Mouse (Mus musculus) heart, postnatal 0 days (tissue): Measurements from ENCODE around the gene S1pr1. TPM values are rescaled to one million over a fixed set of nuclear protein-coding genes. Genes with fewer than 3 reads are reported as not detected.

ENCODE experiments used
- ATAC-seq: fragments of 200-750 bp; cut with Nextera tagmentation; 2 replicates; pipeline ENCODE4 v1.8.0; 2017; ENCODE audit warnings: low read depth, moderate number of reproducible peaks, moderate library complexity; ENCODE audit not compliant: insufficient read depth
- DNase-seq: peaks from one replicate; pipeline ENCODE4 v3.0.0-alpha.2; 2016; ENCODE audit warnings: low spot score
- H3K27ac ChIP-seq: fragments of 300-500 bp; sonication (generic); 2 replicates; pipeline ENCODE4 v1.5.1; 2014; ENCODE audit warnings: low read depth, mild to moderate bottlenecking
- H3K27me3 ChIP-seq: fragments of 300-500 bp; sonication (generic); 2 replicates; pipeline ENCODE4 v1.6.1; 2014; ENCODE audit warnings: low read length, mixed read lengths; ENCODE audit not compliant: control insufficient read depth, insufficient read depth
- H3K36me3 ChIP-seq: fragments of 300-500 bp; sonication (generic); replicated peaks from 2 replicates; pipeline ENCODE4 v1.6.1; 2014; ENCODE audit warnings: low read length, mixed read lengths; ENCODE audit not compliant: control insufficient read depth, insufficient read depth
- H3K4me1 ChIP-seq: fragments of 300-500 bp; sonication (generic); 2 replicates; pipeline ENCODE4 v1.6.1; 2014; ENCODE audit warnings: antibody characterized with exemption; ENCODE audit not compliant: control insufficient read depth, insufficient read depth
- H3K4me2 ChIP-seq: fragments of 300-500 bp; sonication (generic); 2 replicates; pipeline ENCODE4 v1.6.1; 2014; ENCODE audit warnings: low read depth, mild to moderate bottlenecking, low read length, moderate library complexity
- H3K4me3 ChIP-seq: fragments of 300-500 bp; sonication (generic); 2 replicates; pipeline ENCODE4 v1.5.1; 2014; ENCODE audit warnings: low read depth, low read length
- H3K9ac ChIP-seq: fragments of 300-500 bp; sonication (generic); replicated peaks from 2 replicates; pipeline ENCODE4 v1.6.1; 2014; ENCODE audit warnings: low read depth, low read length, mixed read lengths
- H3K9me3 ChIP-seq: fragments of 300-500 bp; sonication (generic); replicated peaks from 2 replicates; pipeline ENCODE4 v1.6.1; 2016; ENCODE audit warnings: low read length; ENCODE audit not compliant: control insufficient read depth
- CTCF ChIP-seq: IDR thresholded peaks from 2 replicates; pipeline ENCODE4 v1.5.1; 2016; ENCODE audit warnings: antibody characterized with exemption, control low read depth, low read depth
- EP300 ChIP-seq: IDR thresholded peaks from 2 replicates; pipeline ENCODE4 v1.6.1; 2016; ENCODE audit warnings: antibody characterized with exemption, low read depth
- WGBS: fragments of 180-500 bp; shearing (Covaris S2); extraction: QIAGEN DNeasy Blood & Tissue Kit; methylation state at CpG from one replicate; pipeline ENCODE4 v1.1.7; 2014; 5-methylcytosine and 5-hydroxymethylcytosine counted together
- polyA plus RNA-seq: library from polyadenylated mRNA; unstranded; fragments of >200 nt; fragmentation: Nextera tagmentation; extraction: Ambion mirVana; gene quantifications from 2 replicates; pipeline ENCODE4 v1.2.1, GENCODE M21; 2015
- total RNA-seq: library from RNA; depleted of rRNA; stranded (reverse); fragments of >200 nt; gene quantifications from 2 replicates; pipeline ENCODE4 v1.2.3, GENCODE M21; 2014; ENCODE audit warnings: low replicate concordance

S1pr1 gene
- total and polyA plus RNA-seq, 2 experiments from 2014 or later = 74.6 to 160 TPM

- Histone ChIP-seq H3K4me3 (peak overlapping the region; percentile 80), H3K9ac (peak overlapping the region; percentile 50), H3K27me3 (no peaks in the 10 kb centered on the region), H3K4me1 (peaks cover 30% of the 10 kb centered on the region; the same call in 1 of the 2 replicates), H3K36me3 (peaks cover 29% of the 10 kb centered on the region), H3K27ac (peak overlapping the region; percentile 97), H3K4me2 (peak overlapping the region; percentile 73), H3K9me3 (no peaks in the 10 kb centered on the region)
- WGBS = 59% methylated on average over 27 of the region's 27 CpGs
- ATAC-seq (no peak), DNase-seq (no peak)
- TF ChIP-seq EP300 (no peak), CTCF (no peak; the same call in 1 of the 2 replicates)
These were observed 2.7 kb downstream of the S1pr1 start for GRCm38 (mm10) chr3:115711924-115712807.

GRCm38 (mm10) chr3:115711393-115711792 lies 3.5 kb downstream of the S1pr1 start:
- 46% methylated on average over 3 of the region's 3 CpGs for WGBS
- H3K4me3 ChIP-seq = peak overlapping the region; percentile 80
- no peak for DNase-seq
- ATAC-seq = no peak
- no peaks in the 10 kb centered on the region for H3K9me3 ChIP-seq
- H3K27me3 ChIP-seq = no peaks in the 10 kb centered on the region
- TF ChIP-seq CTCF (no peak), EP300 (peak; percentile 67; the same call in 1 of the 2 replicates)
- peak overlapping the region; percentile 97 for H3K27ac ChIP-seq
- peak overlapping the region; percentile 50 for H3K9ac ChIP-seq
- H3K4me2 ChIP-seq = peak overlapping the region; percentile 73
- H3K36me3 ChIP-seq = peaks cover 34% of the 10 kb centered on the region
- H3K4me1 ChIP-seq = peaks cover 24% of the 10 kb centered on the region; the same call in 1 of the 2 replicates

DNA sequence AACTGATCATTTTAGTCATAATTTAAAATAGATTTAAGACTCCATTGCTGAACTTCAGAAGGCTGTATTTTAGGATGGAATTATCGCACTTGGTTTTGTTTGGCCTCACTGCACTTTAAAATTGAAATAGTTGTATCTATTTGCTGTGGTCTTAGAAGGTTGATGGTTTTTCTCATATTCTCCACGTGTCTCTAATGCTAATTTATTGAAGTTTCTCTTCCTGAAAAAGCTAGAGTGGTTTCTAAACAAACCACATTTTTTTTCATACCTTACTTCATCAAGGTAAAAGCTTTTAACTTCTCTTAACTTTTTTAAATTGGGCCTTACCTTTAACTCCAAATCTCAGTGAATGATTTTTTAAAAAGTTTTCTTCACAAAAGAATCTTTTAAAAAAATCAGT lies 4.8 kb downstream of the S1pr1 start:
- H3K4me3 ChIP-seq = 0 out of 2 replicates have a peak overlapping the region, but pooled peaks have one; percentile 4
- no peak for DNase-seq
- H3K4me1 ChIP-seq = peaks cover 19% of the 10 kb centered on the region; the same call in 1 of the 2 replicates
- peak overlapping the region; percentile 73 for H3K27ac ChIP-seq
- 0 out of 2 replicates have a peak overlapping the region, but pooled peaks have one; percentile 23 for H3K9ac ChIP-seq
- no peak for TF ChIP-seq CTCF
- no peaks in the 10 kb centered on the region for H3K9me3 ChIP-seq
- H3K36me3 ChIP-seq = peaks cover 41% of the 10 kb centered on the region
- H3K27me3 ChIP-seq = no peaks in the 10 kb centered on the region
- no peak for ATAC-seq
- peak overlapping the region; percentile 44 for H3K4me2 ChIP-seq
- WGBS = 73% methylated on average over 2 of the region's 2 CpGs

- ATAC-seq = peak; percentile 66
- H3K4me3 ChIP-seq = no peak overlapping the region
- peaks cover 41% of the 10 kb centered on the region for H3K36me3 ChIP-seq
- H3K9ac ChIP-seq = peak overlapping the region; percentile 23; the same call in 1 of the 2 replicates
- H3K27me3 ChIP-seq = no peaks in the 10 kb centered on the region
- TF ChIP-seq EP300 (peak; percentile 95; the same call in 1 of the 2 replicates), CTCF (no peak)
- DNase-seq = peak; percentile 75
- WGBS = 54% methylated on average over 6 of the region's 6 CpGs
- peaks cover 19% of the 10 kb centered on the region; the same call in 1 of the 2 replicates for H3K4me1 ChIP-seq
- H3K4me2 ChIP-seq = peak overlapping the region; percentile 44
- peak overlapping the region; percentile 73 for H3K27ac ChIP-seq
- no peaks in the 10 kb centered on the region for H3K9me3 ChIP-seq
These were observed 5.7 kb downstream of the S1pr1 start for GRCm38 (mm10) chr3:115709118-115709574.

GRCm38 (mm10) chr3:115706736-115707135 lies 8.1 kb downstream of the S1pr1 start:
- Histone ChIP-seq H3K27ac (no peak overlapping the region), H3K4me3 (no peak overlapping the region), H3K9me3 (no peaks in the 10 kb centered on the region), H3K4me1 (0 out of 2 replicates have a peak, but pooled peaks cover 11% of the 10 kb centered on the region), H3K9ac (no peak overlapping the region), H3K27me3 (no peaks in the 10 kb centered on the region), H3K4me2 (no peak overlapping the region), H3K36me3 (peaks cover 41% of the 10 kb centered on the region)
- DNase-seq (no peak), ATAC-seq (no peak)
- TF ChIP-seq EP300 (no peak), CTCF (no peak)
- WGBS = 89% methylated on average over 2 of the region's 2 CpGs
